Mouse (Mus musculus) intestine, embryonic 16.5 days (tissue): ENCODE results near the gene Afm. TPM values are rescaled to one million over a fixed set of nuclear protein-coding genes. Genes with fewer than 3 reads are reported as not detected.
A peak's percentile ranks its signal among the peaks of the same experiment; 100 is the strongest.

Experiments used
- ATAC-seq: fragments of 200-750 bp; cut with Nextera tagmentation; 2 replicates; pipeline ENCODE4 v1.8.0; 2017; ENCODE audit warnings: moderate TSS enrichment, moderate library complexity
- H3K27ac ChIP-seq: fragments of 300-500 bp; sonication (generic); 2 replicates; pipeline ENCODE4 v1.5.1; 2014; ENCODE audit warnings: mild to moderate bottlenecking, low read length
- H3K27me3 ChIP-seq: fragments of 300-500 bp; sonication (generic); replicated peaks from 2 replicates; pipeline ENCODE4 v1.6.1; 2014; ENCODE audit warnings: low read length, control low read depth, mixed read lengths; ENCODE audit not compliant: control insufficient read depth, insufficient read depth
- H3K36me3 ChIP-seq: fragments of 300-500 bp; sonication (generic); 2 replicates; pipeline ENCODE4 v1.6.1; 2014; ENCODE audit warnings: low read length, control low read depth; ENCODE audit not compliant: control insufficient read depth, insufficient read depth
- H3K4me1 ChIP-seq: fragments of 300-500 bp; sonication (generic); 2 replicates; pipeline ENCODE4 v1.6.1; 2014; ENCODE audit warnings: low read length, control low read depth, mixed read lengths; ENCODE audit not compliant: control insufficient read depth, insufficient read depth
- H3K4me2 ChIP-seq: fragments of 300-500 bp; sonication (generic); 2 replicates; pipeline ENCODE4 v1.6.1; 2014; ENCODE audit warnings: low read depth, low read length, control low read depth
- H3K4me3 ChIP-seq: fragments of 300-500 bp; sonication (generic); 2 replicates; pipeline ENCODE4 v1.5.1; 2014; ENCODE audit warnings: mild to moderate bottlenecking, low read length
- H3K9ac ChIP-seq: fragments of 300-500 bp; sonication (generic); 2 replicates; pipeline ENCODE4 v1.6.1; 2014; ENCODE audit warnings: low read depth, low read length
- H3K9me3 ChIP-seq: fragments of 300-500 bp; sonication (generic); 2 replicates; pipeline ENCODE4 v1.6.1; 2016; ENCODE audit warnings: low read length, control low read depth; ENCODE audit not compliant: control insufficient read depth
- WGBS: fragments of 180-500 bp; shearing (Covaris S2); extraction: QIAGEN DNeasy Blood & Tissue Kit; methylation state at CpG from one replicate; pipeline ENCODE4 v1.1.7; 2014; 5-methylcytosine and 5-hydroxymethylcytosine counted together
- polyA plus RNA-seq: library from polyadenylated mRNA; unstranded; fragments of >200 nt; fragmentation: Nextera tagmentation; extraction: Ambion mirVana; gene quantifications from 2 replicates; pipeline ENCODE4 v1.2.1, GENCODE M21; 2015

Gene Afm
- polyA plus RNA-seq, 1 experiment from 2014 or later = 11.9 TPM

DNA sequence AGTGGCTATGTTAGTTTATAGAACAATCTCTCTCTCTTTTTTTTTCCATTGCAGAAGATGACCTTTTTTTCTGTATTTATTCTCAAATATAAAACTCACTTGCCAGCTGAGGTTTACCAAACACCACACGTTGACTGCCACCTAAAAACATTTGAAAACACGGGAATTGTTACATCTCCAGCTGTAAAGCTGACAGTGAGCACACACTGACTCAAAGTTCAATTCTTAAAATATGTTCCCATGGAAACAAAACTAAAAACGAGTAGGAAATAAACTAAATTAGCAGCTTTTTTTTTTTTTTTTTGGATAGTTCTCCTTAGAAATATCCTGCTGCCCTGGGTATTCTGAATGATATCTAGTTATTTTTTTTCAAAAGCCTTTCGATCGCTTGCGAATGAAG is 46.5 kb downstream of the Afm start:
- H3K4me3 ChIP-seq = no peak overlapping the region
- no peak overlapping the region for H3K4me2 ChIP-seq
- no peaks in the 10 kb centered on the region for H3K36me3 ChIP-seq
- ATAC-seq = no peak
- WGBS = 79% methylated on average over 6 of the region's 6 CpGs
- H3K9me3 ChIP-seq = no peaks in the 10 kb centered on the region
- H3K9ac ChIP-seq = no peak overlapping the region
- no peak overlapping the region for H3K27ac ChIP-seq
- no peaks in the 10 kb centered on the region for H3K27me3 ChIP-seq
- H3K4me1 ChIP-seq = no peaks in the 10 kb centered on the region; the same call in 1 of the 2 replicates

DNA sequence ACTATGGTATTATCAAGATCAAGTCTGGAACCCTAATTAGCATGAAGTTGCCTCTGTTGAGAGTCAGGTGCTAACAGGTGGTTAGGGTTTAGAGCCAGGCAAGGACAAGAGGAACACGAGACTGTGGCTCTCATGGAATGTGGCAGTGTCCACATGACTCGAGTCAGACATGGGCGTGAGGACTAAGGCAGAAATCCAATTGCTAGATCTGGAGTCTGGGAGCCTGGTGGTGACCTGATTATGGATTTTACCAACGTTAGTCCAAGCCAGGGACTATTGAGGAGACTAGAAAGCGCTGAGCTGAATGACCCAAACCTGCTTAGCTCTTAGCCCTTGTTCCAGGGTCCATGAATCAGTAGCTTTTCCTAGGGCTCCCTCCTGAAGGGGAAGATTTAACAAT is 49.1 kb downstream of the Afm start:
- Histone ChIP-seq H3K36me3 (no peaks in the 10 kb centered on the region), H3K9ac (no peak overlapping the region), H3K4me1 (no peaks in the 10 kb centered on the region; the same call in 1 of the 2 replicates), H3K4me2 (no peak overlapping the region), H3K9me3 (no peaks in the 10 kb centered on the region), H3K4me3 (no peak overlapping the region), H3K27me3 (no peaks in the 10 kb centered on the region), H3K27ac (no peak overlapping the region)
- peak; percentile 50 for ATAC-seq
- WGBS = 62% methylated on average over 5 of the region's 5 CpGs

DNA sequence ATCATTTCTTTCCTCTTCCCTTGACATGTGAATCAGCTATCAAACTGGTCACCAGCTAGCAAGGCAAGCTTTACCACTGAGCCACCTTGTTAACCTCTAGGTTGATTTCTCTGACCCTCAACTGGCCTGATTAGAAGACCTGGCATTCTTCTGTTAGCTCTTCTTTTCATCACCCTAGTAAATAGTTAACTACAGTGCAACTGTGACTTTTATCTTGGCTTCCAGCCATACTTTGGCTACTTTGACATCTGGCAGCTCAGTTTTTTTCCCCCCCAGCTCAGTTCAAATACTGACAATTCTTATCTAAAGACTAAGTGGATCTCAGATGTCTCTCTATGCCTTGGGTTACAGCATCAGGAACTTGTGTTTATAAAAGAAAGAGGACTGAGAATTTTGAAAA is 49.6 kb downstream of the Afm start:
- no peak overlapping the region for H3K4me2 ChIP-seq
- H3K9me3 ChIP-seq = no peaks in the 10 kb centered on the region
- no peak overlapping the region for H3K27ac ChIP-seq
- no peak overlapping the region for H3K4me3 ChIP-seq
- H3K36me3 ChIP-seq = no peaks in the 10 kb centered on the region
- no peaks in the 10 kb centered on the region; the same call in 1 of the 2 replicates for H3K4me1 ChIP-seq
- ATAC-seq = peak; percentile 82
- no peaks in the 10 kb centered on the region for H3K27me3 ChIP-seq
- H3K9ac ChIP-seq = no peak overlapping the region

DNA sequence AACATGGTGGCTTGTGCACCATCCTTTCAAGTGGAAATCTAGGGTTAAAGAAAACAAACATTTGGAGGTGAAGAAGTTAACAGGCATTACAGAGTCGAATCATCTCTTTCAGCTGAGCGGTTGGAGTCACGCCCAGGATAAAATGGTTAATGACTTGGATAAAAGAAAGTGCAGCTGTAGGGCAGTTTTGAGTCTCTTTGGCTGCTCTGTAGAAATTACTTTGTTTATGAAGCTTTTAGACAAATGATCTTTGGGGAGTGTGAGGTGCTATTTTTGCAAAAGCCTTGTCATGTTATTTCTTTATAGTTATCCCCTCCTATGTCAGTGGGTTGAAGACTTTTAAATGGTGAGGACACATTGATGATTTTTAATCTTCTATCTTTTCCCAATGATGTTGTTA is 52.5 kb downstream of the Afm start:
- Histone ChIP-seq H3K9ac (no peak overlapping the region), H3K9me3 (no peaks in the 10 kb centered on the region), H3K36me3 (no peaks in the 10 kb centered on the region), H3K27me3 (no peaks in the 10 kb centered on the region), H3K4me3 (no peak overlapping the region), H3K27ac (no peak overlapping the region), H3K4me2 (no peak overlapping the region), H3K4me1 (no peaks in the 10 kb centered on the region; the same call in 1 of the 2 replicates)
- no peak for ATAC-seq
- 24% methylated on average over 3 of the region's 3 CpGs for WGBS

DNA sequence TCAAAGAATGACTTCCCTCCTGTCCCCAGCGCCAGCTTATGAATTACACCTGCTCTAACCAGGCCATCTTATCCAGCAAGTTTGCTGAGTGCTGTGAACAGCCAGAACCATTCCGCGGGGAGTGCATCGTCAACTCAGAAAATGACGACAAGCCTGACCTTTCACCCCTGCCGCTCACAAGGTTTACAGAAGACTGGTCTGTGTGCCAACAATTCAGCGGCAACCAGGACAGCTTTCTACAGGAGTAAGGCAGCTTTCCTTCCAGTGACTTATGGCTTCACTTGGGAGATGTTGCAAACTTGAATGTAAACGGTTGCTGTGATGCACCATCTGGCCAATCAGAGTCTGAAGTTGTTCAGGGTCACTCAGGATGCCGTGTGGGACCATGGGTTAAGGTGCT is 59.0 kb downstream of the Afm start:
- WGBS = 44% methylated on average over 9 of the region's 9 CpGs

DNA sequence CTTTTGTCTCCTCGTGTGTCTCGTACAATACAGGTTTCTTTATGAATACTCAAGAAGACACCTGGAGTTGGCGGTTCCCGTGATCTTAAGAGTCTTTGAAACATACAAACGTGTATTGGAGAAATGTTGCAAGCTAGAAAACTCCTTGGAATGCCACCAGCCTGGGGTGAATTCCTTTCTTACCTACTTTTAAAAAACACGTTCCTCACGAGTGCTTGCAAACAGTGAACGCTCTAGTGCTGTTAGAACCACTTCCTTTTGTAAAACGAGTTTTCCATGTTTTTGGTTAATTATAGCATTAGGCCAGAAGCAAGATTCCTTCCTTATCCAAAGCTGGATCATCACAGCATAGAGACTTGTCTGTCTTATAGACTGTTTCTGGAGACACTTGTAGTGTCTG is 60.8 kb downstream of the Afm start:
- H3K27me3 ChIP-seq = no peaks in the 10 kb centered on the region
- no peak overlapping the region for H3K4me2 ChIP-seq
- WGBS = 89% methylated on average over 9 of the region's 9 CpGs
- H3K4me3 ChIP-seq = no peak overlapping the region
- no peak overlapping the region for H3K27ac ChIP-seq
- no peaks in the 10 kb centered on the region for H3K9me3 ChIP-seq
- H3K4me1 ChIP-seq = no peaks in the 10 kb centered on the region
- no peak for ATAC-seq
- no peak overlapping the region for H3K9ac ChIP-seq
- H3K36me3 ChIP-seq = no peaks in the 10 kb centered on the region

More for the DNA sequence above, 59.0 kb downstream of the Afm start:
- Histone ChIP-seq H3K9me3 (no peaks in the 10 kb centered on the region), H3K27me3 (no peaks in the 10 kb centered on the region), H3K9ac (no peak overlapping the region), H3K27ac (no peak overlapping the region), H3K4me1 (no peaks in the 10 kb centered on the region), H3K36me3 (no peaks in the 10 kb centered on the region), H3K4me2 (no peak overlapping the region), H3K4me3 (no peak overlapping the region)
- no peak for ATAC-seq

DNA sequence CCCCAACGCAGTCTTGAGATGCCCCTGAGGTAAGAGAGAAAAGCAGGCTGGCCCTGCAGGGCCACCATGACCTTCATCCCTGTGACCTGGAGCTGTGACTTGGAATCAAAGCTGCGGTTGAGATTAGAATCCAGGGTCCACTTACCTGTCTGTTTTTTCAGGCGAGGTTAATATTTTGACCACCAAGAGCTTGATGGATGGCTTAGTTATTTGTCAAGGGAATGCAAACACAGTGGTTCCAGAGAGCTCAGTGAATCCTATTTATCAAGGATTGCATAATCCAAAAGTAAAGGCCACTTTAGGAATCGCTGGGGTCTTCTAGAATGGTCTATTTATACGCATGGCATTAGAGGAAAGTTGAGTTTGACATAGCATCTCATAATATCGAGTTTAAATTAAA is 63.4 kb downstream of the Afm start:
- H3K27ac ChIP-seq = no peak overlapping the region
- no peaks in the 10 kb centered on the region for H3K4me1 ChIP-seq
- ATAC-seq = no peak
- no peaks in the 10 kb centered on the region for H3K36me3 ChIP-seq
- no peak overlapping the region for H3K4me3 ChIP-seq
- 76% methylated on average over 6 of the region's 6 CpGs for WGBS
- H3K4me2 ChIP-seq = no peak overlapping the region
- H3K27me3 ChIP-seq = no peaks in the 10 kb centered on the region
- no peaks in the 10 kb centered on the region for H3K9me3 ChIP-seq
- H3K9ac ChIP-seq = no peak overlapping the region

DNA sequence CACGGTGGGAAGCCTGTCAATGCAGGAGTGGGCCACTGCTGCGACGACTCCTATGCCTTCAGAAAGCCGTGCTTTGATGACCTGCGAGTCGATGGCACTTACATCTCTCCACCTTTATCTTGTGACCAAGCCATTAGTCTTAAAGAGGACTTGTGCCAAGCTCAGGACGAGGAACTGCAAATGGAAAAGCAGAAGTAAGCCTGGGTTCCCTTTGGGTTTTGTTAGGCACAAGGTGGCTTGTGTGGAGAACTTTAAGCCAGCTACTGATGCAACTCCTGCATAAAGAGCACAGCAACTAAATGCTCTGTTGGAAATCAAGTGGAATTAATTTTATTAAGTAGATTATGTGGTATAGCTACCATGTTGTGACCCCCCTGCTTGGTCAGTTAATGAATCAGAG is 66.1 kb downstream of the Afm start:
- H3K9me3 ChIP-seq = no peaks in the 10 kb centered on the region
- H3K4me3 ChIP-seq = no peak overlapping the region
- H3K4me2 ChIP-seq = no peak overlapping the region
- no peak for ATAC-seq
- no peak overlapping the region for H3K27ac ChIP-seq
- peaks cover 3% of the 10 kb centered on the region; the same call in 1 of the 2 replicates for H3K4me1 ChIP-seq
- H3K36me3 ChIP-seq = no peaks in the 10 kb centered on the region
- 82% methylated on average over 7 of the region's 7 CpGs for WGBS
- H3K27me3 ChIP-seq = no peaks in the 10 kb centered on the region
- H3K9ac ChIP-seq = no peak overlapping the region

DNA sequence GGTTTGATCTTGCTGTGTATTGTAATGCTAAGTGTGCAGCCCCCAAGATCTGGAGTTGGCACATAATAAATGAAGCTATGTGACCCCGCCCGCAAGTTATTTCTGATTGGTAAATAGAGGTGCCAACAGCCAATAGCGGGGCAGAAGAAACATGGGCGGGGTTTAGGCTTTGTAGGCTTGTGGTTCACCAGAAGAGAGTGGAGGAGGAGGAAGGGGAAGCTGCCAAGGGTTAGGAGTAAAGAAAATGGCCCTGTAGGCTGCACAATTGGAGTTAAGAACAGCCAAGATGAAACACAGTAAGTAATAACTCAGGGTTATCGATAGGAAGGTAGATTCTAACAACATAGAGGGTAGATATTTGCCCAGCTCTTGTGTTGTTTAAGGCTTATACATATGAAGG is 67.8 kb downstream of the Afm start:
- no peaks in the 10 kb centered on the region for H3K9me3 ChIP-seq
- no peak overlapping the region for H3K9ac ChIP-seq
- no peak overlapping the region for H3K27ac ChIP-seq
- no peak for ATAC-seq
- 81% methylated on average over 5 of the region's 5 CpGs for WGBS
- no peaks in the 10 kb centered on the region for H3K27me3 ChIP-seq
- H3K4me2 ChIP-seq = no peak overlapping the region
- no peak overlapping the region for H3K4me3 ChIP-seq
- H3K4me1 ChIP-seq = peaks cover 3% of the 10 kb centered on the region; the same call in 1 of the 2 replicates
- no peaks in the 10 kb centered on the region for H3K36me3 ChIP-seq

DNA sequence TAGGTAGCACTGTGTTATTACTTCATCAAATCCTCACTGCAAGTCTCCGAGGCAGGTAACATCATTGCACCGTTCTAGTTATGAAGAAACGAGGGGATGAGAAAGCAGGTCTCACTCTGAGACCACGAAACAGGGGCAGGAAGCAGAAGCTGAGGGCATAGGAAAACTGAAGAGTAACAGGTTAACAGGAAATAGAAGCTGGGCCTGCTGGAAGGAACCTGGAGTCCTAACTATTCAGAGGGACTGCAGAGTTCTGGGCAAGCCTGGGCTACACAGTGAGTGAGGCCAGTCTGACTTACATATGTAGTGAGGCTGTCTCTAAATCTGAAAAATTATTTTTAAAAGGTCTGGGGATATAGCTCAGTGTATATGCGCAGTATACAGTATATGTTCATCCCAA is 69.4 kb downstream of the Afm start:
- Histone ChIP-seq H3K27me3 (no peaks in the 10 kb centered on the region), H3K9ac (no peak overlapping the region), H3K36me3 (no peaks in the 10 kb centered on the region), H3K9me3 (no peaks in the 10 kb centered on the region), H3K4me1 (peaks cover 3% of the 10 kb centered on the region; the same call in 1 of the 2 replicates), H3K4me3 (no peak overlapping the region), H3K27ac (no peak overlapping the region), H3K4me2 (no peak overlapping the region)
- ATAC-seq = no peak
- WGBS = 93% methylated on average over 5 of the region's 5 CpGs
